Mouse (Mus musculus) heart, embryonic 12.5 days (tissue): ENCODE data around the gene Tfeb. TPM values are rescaled to one million over a fixed set of nuclear protein-coding genes. Genes with fewer than 3 reads are reported as not detected.
A peak's percentile ranks its signal among the peaks of the same experiment; 100 is the strongest.

Experiments
- ATAC-seq: fragments of 200-750 bp; cut with Nextera tagmentation; 2 replicates; pipeline ENCODE4 v1.8.0; 2017; ENCODE audit warnings: moderate TSS enrichment, moderate library complexity; ENCODE audit not compliant: insufficient number of reproducible peaks, low FRiP score
- H3K27ac ChIP-seq: fragments of 300-500 bp; sonication (generic); 2 replicates; pipeline ENCODE4 v1.5.1; 2016; ENCODE audit warnings: mild to moderate bottlenecking, moderate library complexity; ENCODE audit not compliant: poor library complexity, severe bottlenecking
- H3K27me3 ChIP-seq: fragments of 300-500 bp; sonication (generic); replicated peaks from 2 replicates; pipeline ENCODE4 v1.6.1; 2016; ENCODE audit warnings: mild to moderate bottlenecking, moderate library complexity
- H3K36me3 ChIP-seq: fragments of 300-500 bp; sonication (generic); 2 replicates; pipeline ENCODE4 v1.6.1; 2016; ENCODE audit warnings: mild to moderate bottlenecking, moderate library complexity
- H3K4me1 ChIP-seq: fragments of 300-500 bp; sonication (generic); replicated peaks from 2 replicates; pipeline ENCODE4 v1.6.1; 2016; ENCODE audit warnings: mild to moderate bottlenecking
- H3K4me2 ChIP-seq: fragments of 300-500 bp; sonication (generic); 2 replicates; pipeline ENCODE4 v1.6.1; 2016; ENCODE audit warnings: mild to moderate bottlenecking, moderate library complexity
- H3K4me3 ChIP-seq: fragments of 300-500 bp; sonication (generic); 2 replicates; pipeline ENCODE4 v1.5.1; 2016; ENCODE audit warnings: mild to moderate bottlenecking
- H3K9ac ChIP-seq: fragments of 300-500 bp; sonication (generic); 2 replicates; pipeline ENCODE4 v1.6.1; 2016; ENCODE audit warnings: mild to moderate bottlenecking, moderate library complexity
- H3K9me3 ChIP-seq: fragments of 300-500 bp; sonication (generic); replicated peaks from 2 replicates; pipeline ENCODE4 v1.6.1; 2016; ENCODE audit warnings: mild to moderate bottlenecking, moderate library complexity
- WGBS: fragments of 180-500 bp; shearing (Covaris S2); methylation state at CpG from one replicate; pipeline ENCODE4 v1.1.7; 2016; 5-methylcytosine and 5-hydroxymethylcytosine counted together
- polyA plus RNA-seq: library from polyadenylated mRNA; unstranded; fragments of >200 nt; fragmentation: Nextera tagmentation; extraction: Ambion mirVana; gene quantifications from 2 replicates; pipeline ENCODE4 v1.2.1, GENCODE M21; 2016

The Tfeb gene
- polyA plus RNA-seq, 1 experiment from 2014 or later = 22.7 TPM

DNA sequence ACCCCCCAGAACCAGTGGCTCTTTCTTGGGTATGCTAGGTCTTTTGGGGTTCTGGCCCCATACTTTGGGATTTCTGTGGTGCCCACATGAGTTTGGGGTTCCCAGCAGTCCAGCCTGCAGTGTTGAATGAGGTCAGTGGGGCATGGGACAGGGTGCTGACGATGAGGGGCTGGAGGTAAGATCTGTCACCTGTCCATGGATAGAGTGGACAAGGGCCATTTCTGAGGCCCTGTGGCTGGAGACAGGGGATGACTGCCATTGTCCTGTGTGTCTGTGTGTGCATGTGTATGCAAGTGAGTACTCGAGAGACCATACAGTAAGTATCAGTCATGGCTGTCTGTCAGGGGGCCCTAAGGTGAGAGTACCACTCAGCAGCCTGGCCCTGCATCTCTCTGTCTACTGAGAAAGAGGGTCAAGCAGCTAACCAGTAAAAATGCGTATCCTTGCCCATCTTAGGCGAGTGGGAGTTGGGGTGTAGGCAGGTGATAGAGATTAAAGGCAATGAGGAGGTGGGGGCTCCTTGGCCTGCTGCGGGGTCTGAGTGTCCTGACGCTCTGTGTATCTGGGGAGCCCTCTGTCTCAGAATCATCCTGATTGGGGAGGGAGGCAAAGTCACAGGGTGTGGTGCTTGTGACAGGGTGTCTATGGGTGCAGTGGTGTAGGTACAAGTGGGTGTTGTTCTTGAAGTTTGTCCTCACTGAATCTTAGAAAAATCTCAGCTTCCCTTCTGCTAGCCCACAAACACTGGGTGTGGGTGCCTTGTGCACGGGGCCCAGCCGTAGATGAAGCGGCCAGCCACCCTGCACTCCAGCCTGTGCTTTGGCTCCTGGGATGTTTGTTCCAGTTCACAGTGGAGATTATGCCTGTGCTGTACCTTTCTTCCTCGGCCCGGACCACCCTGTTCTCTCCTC is 32.8 kb downstream of the Tfeb start:
- peak overlapping the region; percentile 2; the same call in 1 of the 2 replicates for H3K9ac ChIP-seq
- no peak for ATAC-seq
- H3K27ac ChIP-seq = no peak overlapping the region
- H3K9me3 ChIP-seq = peaks cover 12% of the 10 kb centered on the region
- no peaks in the 10 kb centered on the region for H3K36me3 ChIP-seq
- H3K27me3 ChIP-seq = no peaks in the 10 kb centered on the region
- WGBS = 77% methylated on average over 11 of the region's 11 CpGs
- no peak overlapping the region for H3K4me3 ChIP-seq
- H3K4me2 ChIP-seq = no peak overlapping the region
- peaks cover 21% of the 10 kb centered on the region for H3K4me1 ChIP-seq

DNA sequence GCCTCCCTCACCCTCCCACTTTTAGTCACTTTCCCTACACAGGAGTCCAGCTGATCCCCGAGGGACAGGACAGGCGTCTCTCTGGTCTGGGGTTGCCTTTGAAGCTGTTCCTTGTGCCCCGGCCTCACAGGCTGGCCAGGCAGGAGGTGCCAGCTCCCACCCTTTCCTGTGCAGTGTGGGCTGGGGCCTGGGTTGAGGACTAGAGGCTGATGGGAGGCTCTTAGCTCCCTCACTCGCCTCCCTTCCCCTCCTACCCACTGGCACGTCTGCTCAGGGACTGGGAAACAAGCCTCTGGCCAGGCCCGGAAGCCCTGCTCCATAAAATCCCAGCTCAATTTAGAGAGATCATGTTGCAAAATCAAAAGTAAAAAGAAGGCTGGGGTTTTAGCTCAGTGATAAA is 36.8 kb downstream of the Tfeb start:
- no peak for ATAC-seq
- Histone ChIP-seq H3K9me3 (peaks cover 12% of the 10 kb centered on the region), H3K4me1 (peaks cover 27% of the 10 kb centered on the region), H3K4me3 (no peak overlapping the region), H3K4me2 (no peak overlapping the region), H3K9ac (no peak overlapping the region), H3K36me3 (no peaks in the 10 kb centered on the region), H3K27me3 (no peaks in the 10 kb centered on the region), H3K27ac (no peak overlapping the region)
- WGBS = 59% methylated on average over 6 of the region's 6 CpGs

DNA sequence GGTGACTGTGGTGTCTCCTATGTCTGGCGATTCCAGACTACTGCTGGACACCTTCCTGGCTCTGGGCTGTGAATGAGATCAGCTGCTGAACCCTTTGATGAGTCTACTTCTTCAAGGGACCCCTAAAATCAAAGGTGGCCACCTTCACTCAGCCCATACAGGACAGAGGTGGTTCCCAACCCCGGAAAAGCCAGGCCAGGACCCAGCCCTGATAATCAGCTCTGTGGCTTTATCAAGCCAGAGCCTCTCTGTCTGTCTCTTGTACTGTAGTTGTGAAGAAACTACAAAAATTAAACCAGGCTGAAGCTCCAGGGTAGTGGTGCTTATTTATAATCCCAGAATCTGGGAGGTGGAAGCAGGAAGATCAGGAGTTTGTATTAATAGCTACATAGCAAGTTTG is 40.3 kb downstream of the Tfeb start:
- ATAC-seq = no peak
- Histone ChIP-seq H3K36me3 (no peaks in the 10 kb centered on the region), H3K27ac (no peak overlapping the region; the same call in 1 of the 2 replicates), H3K4me2 (no peak overlapping the region), H3K9ac (0 out of 2 replicates have a peak overlapping the region, but pooled peaks have one; percentile 9), H3K27me3 (no peaks in the 10 kb centered on the region), H3K4me3 (no peak overlapping the region), H3K4me1 (peaks cover 23% of the 10 kb centered on the region), H3K9me3 (peaks cover 6% of the 10 kb centered on the region)
- WGBS = 29% methylated on average over 2 of the region's 2 CpGs

DNA sequence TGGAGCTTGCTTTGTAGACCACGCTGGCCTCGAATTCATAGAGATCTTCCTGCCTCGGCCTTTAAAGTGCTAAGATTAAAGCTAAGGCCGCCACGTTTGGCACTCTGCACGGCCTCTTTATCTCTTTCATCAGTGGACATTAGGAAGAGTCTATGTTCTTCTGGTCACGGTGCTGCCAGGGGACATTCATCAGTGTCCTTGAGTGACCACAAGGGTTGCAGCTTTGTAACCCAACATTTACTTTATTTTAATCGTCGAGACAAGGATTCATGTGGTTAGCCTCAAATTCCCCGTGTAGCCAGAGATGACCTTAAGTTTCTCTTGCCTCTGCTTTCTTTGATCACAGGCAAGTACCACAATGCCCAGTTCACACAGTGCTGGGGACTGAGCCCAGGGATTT is 43.6 kb downstream of the Tfeb start:
- Histone ChIP-seq H3K9me3 (no peaks in the 10 kb centered on the region), H3K36me3 (no peaks in the 10 kb centered on the region), H3K27ac (no peak overlapping the region), H3K4me1 (peaks cover 33% of the 10 kb centered on the region), H3K27me3 (no peaks in the 10 kb centered on the region), H3K4me3 (no peak overlapping the region), H3K4me2 (no peak overlapping the region), H3K9ac (no peak overlapping the region)
- ATAC-seq = no peak
- WGBS = 76% methylated on average over 10 of the region's 10 CpGs

DNA sequence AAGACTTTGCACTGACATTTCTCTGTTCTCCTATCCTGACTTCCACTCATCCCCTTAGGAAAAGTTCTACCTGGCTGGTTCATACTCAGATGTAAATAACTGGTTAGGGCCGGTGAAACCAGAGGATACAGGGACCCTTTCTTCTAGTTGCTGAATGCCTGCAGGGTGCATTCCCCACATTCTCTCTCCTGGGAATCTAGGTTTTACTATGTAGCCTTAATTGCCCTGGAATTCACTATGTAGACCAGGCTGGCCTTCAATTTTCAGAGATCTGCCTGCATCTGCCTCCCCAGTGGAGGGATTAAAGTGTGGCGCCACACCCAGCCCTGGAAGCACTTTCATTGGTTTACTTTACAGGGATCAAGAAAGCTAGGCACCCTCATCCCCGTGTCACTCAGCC is 45.7 kb downstream of the Tfeb start:
- no peak overlapping the region for H3K9ac ChIP-seq
- no peak overlapping the region for H3K27ac ChIP-seq
- H3K4me2 ChIP-seq = no peak overlapping the region
- WGBS = 79% methylated on average over 3 of the region's 3 CpGs
- peaks cover 33% of the 10 kb centered on the region for H3K4me1 ChIP-seq
- ATAC-seq = no peak
- H3K27me3 ChIP-seq = no peaks in the 10 kb centered on the region; the same call in 1 of the 2 replicates
- H3K4me3 ChIP-seq = no peak overlapping the region
- H3K9me3 ChIP-seq = no peaks in the 10 kb centered on the region
- no peaks in the 10 kb centered on the region for H3K36me3 ChIP-seq

DNA sequence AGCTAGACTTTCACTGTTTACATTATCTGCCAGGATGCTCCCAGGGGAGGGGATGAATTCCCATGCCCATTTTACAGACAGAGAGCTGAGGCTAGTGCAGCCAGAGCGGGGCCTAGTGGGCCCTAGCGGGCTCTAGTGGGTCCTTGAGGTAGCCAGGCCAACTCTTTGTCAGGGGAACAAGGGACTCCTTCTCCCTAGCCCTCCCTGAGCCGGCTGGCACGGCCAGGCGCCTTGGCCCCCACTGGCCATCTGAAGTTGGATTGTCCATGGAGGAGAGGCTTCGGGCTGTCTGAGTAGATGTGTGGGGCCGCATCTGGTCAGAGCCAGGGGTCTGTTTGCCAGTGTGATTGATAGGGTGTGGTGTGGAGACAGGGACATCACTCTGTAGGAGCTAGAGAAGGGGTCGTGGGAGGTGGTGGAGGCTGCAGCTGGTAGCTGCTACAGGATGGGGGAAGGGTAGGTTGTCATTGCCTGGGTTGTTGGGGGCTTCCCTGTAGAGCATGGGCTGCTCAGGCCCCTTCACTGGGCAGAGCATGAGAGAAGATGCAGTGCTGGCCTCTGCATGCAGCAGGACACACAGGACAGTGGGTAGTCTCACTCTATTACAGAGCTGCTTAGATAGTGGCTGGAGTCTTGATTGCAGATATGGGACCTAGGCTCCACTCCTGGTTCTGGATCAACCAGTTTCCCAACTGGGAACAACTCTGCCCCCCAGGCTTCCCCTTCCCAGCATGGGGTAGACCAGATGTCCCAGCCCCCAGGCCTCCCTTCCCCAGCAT is 46.8 kb downstream of the Tfeb start:
- Histone ChIP-seq H3K36me3 (no peaks in the 10 kb centered on the region), H3K27ac (no peak overlapping the region), H3K9me3 (no peaks in the 10 kb centered on the region), H3K4me3 (no peak overlapping the region), H3K27me3 (no peaks in the 10 kb centered on the region; the same call in 1 of the 2 replicates), H3K9ac (no peak overlapping the region), H3K4me2 (no peak overlapping the region), H3K4me1 (peaks cover 41% of the 10 kb centered on the region)
- 72% methylated on average over 8 of the region's 8 CpGs for WGBS
- ATAC-seq = no peak

DNA sequence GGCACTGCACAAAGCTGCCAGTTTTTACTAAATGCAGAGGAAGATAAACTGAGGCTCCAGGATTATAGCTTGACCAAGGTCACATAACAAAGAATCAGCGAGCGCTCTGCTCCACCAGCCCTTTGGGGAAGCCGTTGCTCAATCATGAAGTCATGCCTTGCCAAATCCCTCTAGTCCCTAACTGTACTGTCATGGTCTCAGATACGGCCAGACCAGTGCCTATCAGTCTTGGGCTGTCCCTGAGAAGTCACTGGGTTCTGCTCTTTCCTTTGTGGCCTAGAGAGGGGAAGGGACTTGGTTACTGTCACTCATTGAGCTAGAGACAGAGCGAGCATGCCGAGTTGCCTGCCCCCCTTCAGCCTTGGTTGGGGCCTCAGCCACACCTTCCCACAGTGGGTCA is 47.6 kb downstream of the Tfeb start:
- Histone ChIP-seq H3K27ac (no peak overlapping the region), H3K9me3 (no peaks in the 10 kb centered on the region), H3K9ac (no peak overlapping the region), H3K36me3 (0 out of 2 replicates have a peak, but pooled peaks cover 3% of the 10 kb centered on the region), H3K4me3 (no peak overlapping the region), H3K27me3 (no peaks in the 10 kb centered on the region; the same call in 1 of the 2 replicates), H3K4me2 (no peak overlapping the region), H3K4me1 (peaks cover 41% of the 10 kb centered on the region)
- WGBS = 76% methylated on average over 6 of the region's 6 CpGs
- ATAC-seq = no peak

DNA sequence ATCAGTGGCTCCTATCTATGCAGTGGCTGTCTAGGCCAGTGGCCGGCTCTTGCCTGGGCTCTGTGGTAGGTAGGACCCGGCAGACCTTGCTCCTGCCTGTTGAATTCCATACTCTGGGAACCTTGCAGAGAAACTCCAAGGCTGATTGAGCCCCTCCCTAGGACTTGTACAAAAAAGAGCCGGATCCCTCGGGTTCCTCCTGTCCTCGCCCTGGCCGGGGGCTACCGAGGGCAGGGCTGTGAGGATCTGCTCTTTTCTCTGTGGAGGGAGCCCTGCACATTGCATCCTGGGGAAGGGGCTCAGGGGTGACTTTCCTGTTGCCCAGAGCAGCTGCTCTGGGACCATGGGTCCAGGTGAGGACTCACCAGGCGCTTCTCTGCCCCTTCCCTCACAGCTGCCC is 50.8 kb downstream of the Tfeb start:
- H3K9me3 ChIP-seq = no peaks in the 10 kb centered on the region
- peaks cover 40% of the 10 kb centered on the region for H3K4me1 ChIP-seq
- 47% methylated on average over 8 of the region's 8 CpGs for WGBS
- no peak for ATAC-seq
- H3K27ac ChIP-seq = no peak overlapping the region
- H3K36me3 ChIP-seq = peaks cover 26% of the 10 kb centered on the region
- H3K27me3 ChIP-seq = no peaks in the 10 kb centered on the region; the same call in 1 of the 2 replicates
- no peak overlapping the region for H3K4me3 ChIP-seq
- 0 out of 2 replicates have a peak overlapping the region, but pooled peaks have one; percentile 35 for H3K9ac ChIP-seq
- no peak overlapping the region for H3K4me2 ChIP-seq

DNA sequence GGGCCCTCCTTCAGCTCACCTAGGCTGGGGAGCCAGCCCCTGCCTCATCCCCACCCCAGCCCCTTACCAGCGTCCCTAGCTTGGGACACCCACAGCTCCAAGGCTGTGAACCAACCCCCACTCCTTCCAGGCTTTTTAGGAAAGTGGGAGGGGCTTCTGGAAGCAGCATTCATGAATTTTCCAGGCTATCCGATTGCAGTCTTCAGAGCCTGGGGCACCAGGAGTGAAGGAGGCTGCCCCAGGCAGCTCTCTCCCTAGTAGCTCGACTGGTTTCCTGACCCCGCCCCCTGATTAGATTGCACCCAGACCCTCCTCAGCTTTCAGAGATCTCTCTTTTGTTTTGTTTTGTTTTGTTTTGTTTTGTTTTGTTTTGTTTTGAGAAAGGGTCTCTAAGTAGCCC is 51.5 kb downstream of the Tfeb start:
- no peak overlapping the region for H3K4me3 ChIP-seq
- peaks cover 26% of the 10 kb centered on the region for H3K36me3 ChIP-seq
- no peaks in the 10 kb centered on the region; the same call in 1 of the 2 replicates for H3K27me3 ChIP-seq
- no peak overlapping the region for H3K4me2 ChIP-seq
- peaks cover 47% of the 10 kb centered on the region for H3K4me1 ChIP-seq
- H3K9ac ChIP-seq = no peak overlapping the region
- no peak overlapping the region for H3K27ac ChIP-seq
- WGBS = 10% methylated on average over 4 of the region's 4 CpGs
- no peak for ATAC-seq
- H3K9me3 ChIP-seq = no peaks in the 10 kb centered on the region

DNA sequence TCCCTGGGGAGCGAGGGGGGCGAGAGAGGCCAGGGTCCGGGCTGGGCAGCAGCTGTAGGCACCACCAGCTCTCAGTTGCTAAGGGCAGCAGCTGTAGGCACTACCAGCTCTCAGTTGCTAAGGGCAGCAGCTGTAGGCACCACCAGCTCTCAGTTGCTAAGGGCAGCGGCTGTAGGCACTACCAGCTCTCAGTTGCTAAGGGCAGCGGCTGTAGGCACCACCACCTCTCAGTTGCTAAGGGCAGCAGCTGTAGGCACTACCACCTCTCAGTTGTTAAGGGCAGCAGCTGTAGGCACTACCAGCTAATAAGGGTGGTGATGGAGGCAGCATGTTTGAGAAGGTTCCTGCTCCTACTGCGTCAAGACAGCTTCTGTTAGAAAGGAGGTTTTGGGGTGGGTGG is 52.2 kb downstream of the Tfeb start:
- no peak for ATAC-seq
- H3K4me1 ChIP-seq = peaks cover 50% of the 10 kb centered on the region
- H3K27ac ChIP-seq = no peak overlapping the region
- H3K4me3 ChIP-seq = no peak overlapping the region
- WGBS = 74% methylated on average over 6 of the region's 6 CpGs
- peaks cover 26% of the 10 kb centered on the region for H3K36me3 ChIP-seq
- H3K9me3 ChIP-seq = no peaks in the 10 kb centered on the region
- H3K4me2 ChIP-seq = no peak overlapping the region
- H3K9ac ChIP-seq = no peak overlapping the region
- H3K27me3 ChIP-seq = no peaks in the 10 kb centered on the region; the same call in 1 of the 2 replicates
